Mouse (Mus musculus): ENCODE results near the gene Pabpc1l.
"Not testable (repeated sequence)": the region's sequence is repeated elsewhere in the genome, so short reads cannot be mapped to it uniquely, and the experiment has no call there.

Gene Pabpc1l

GRCm38 (mm10) chr2:164038407-164039028 is 13.3 kb downstream of the Pabpc1l start:
- DNase-seq (ENCODE audit: low spot score) = no peak

GRCm38 (mm10) chr2:164040949-164041348 is 15.7 kb downstream of the Pabpc1l start:
- no peak for DNase-seq (ENCODE audit: low spot score)

GRCm38 (mm10) chr2:164041523-164041922 is 16.3 kb downstream of the Pabpc1l start:
- no peak for DNase-seq (ENCODE audit: low spot score)

GRCm38 (mm10) chr2:164047197-164047690 is 22.0 kb downstream of the Pabpc1l start:
- peak; percentile 72 for DNase-seq (ENCODE audit: low spot score)

GRCm38 (mm10) chr2:164053767-164054166 is 28.5 kb downstream of the Pabpc1l start:
- no peak for DNase-seq (ENCODE audit: low spot score)

GRCm38 (mm10) chr2:164054671-164055070 is 29.4 kb downstream of the Pabpc1l start:
- DNase-seq (ENCODE audit: low spot score) = no peak

- DNase-seq (ENCODE audit: low spot score) = no peak
Measured at GRCm38 (mm10) chr2:164059634-164060235, 34.5 kb downstream of the Pabpc1l start.

- peak; percentile 52 for DNase-seq (ENCODE audit: low spot score)
Measured at GRCm38 (mm10) chr2:164070142-164070764, 45.0 kb downstream of the Pabpc1l start, which contains the start of gene Stk4. Gene Stk4 (plus strand): TSS chr2:164070322.

GRCm38 (mm10) chr2:164070765-164071436 is 45.7 kb downstream of the Pabpc1l start, which contains the start of gene Tomm34:
Gene Tomm34 (minus strand): TSS chr2:164071169.
- DNase-seq (ENCODE audit: low spot score) = peak; percentile 68

GRCm38 (mm10) chr2:164071437-164071820 is 46.2 kb downstream of the Pabpc1l start:
- DNase-seq (ENCODE audit: low spot score) = not testable (repeated sequence)

- no peak for DNase-seq (ENCODE audit: low spot score)
Measured at GRCm38 (mm10) chr2:164072109-164072508, 46.9 kb downstream of the Pabpc1l start.

- DNase-seq (ENCODE audit: low spot score) = no peak
Measured at GRCm38 (mm10) chr2:164073120-164073519, 47.9 kb downstream of the Pabpc1l start.

- DNase-seq (ENCODE audit: low spot score) = peak; percentile 99
Measured at GRCm38 (mm10) chr2:164073918-164074578, 48.8 kb downstream of the Pabpc1l start.

- DNase-seq (ENCODE audit: low spot score) = peak; percentile 67
Measured at GRCm38 (mm10) chr2:164075088-164075487, 49.8 kb downstream of the Pabpc1l start.

GRCm38 (mm10) chr2:164076874-164077425 is 51.7 kb downstream of the Pabpc1l start:
- DNase-seq (ENCODE audit: low spot score) = peak; percentile 38

- DNase-seq (ENCODE audit: low spot score) = peak; percentile 52
Measured at GRCm38 (mm10) chr2:164077875-164078274, 52.6 kb downstream of the Pabpc1l start.

GRCm38 (mm10) chr2:164079488-164079887 is 54.2 kb downstream of the Pabpc1l start:
- peak; percentile 92 for DNase-seq (ENCODE audit: low spot score)

- peak; percentile 79 for DNase-seq (ENCODE audit: low spot score)
Measured at GRCm38 (mm10) chr2:164081577-164081976, 56.3 kb downstream of the Pabpc1l start.

- DNase-seq (ENCODE audit: low spot score) = no peak
Measured at GRCm38 (mm10) chr2:164082175-164082574, 56.9 kb downstream of the Pabpc1l start.

GRCm38 (mm10) chr2:164083609-164084341 is 58.5 kb downstream of the Pabpc1l start:
- DNase-seq (ENCODE audit: low spot score) = peak; percentile 89

GRCm38 (mm10) chr2:164084342-164084700 is 59.1 kb downstream of the Pabpc1l start:
- peak; percentile 90 for DNase-seq (ENCODE audit: low spot score)
